In the genomic region with DNA sequence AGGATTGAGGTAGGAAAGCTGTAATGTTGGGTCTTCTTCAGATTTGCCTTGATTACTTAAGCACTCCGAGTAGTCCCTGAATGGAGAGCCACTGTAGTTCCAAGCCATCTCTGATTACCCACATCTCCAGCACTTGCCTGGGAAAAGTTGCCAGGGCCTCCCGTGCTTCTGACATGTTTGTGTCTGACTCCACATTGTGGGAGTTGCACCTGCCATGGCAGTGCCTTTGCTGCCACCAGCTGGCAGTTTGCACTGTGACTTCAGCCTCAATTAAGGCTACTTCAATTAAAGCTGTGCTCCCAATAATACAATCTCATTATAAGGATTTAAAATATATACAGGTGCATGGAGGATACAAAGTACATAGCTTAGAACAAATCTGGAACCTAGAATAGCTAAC, we compare ENCODE assay signal across 9 mouse cellular contexts. TPM values are rescaled to one million over a fixed set of nuclear protein-coding genes. Genes with fewer than 3 reads are reported as not detected.
DNase-seq lines count a peak whose midpoint lies in the region; TF ChIP-seq lines count a peak whose summit lies in the region.
"Had no signal": no experiment of that assay in that cellular context is flagged by ENCODE, and none has a peak within 500 bp of the region (broad histone marks: within the 10 kb centered on the region; RNA-seq: fewer than 3 reads in every experiment).

No protein-coding gene starts in this region.

- H3K27me3 ChIP-seq in myocyte (ENCODE audit: control insufficient read depth, insufficient read depth, insufficient read length) = no peaks in the 10 kb centered on the region
- H3K27me3 ChIP-seq: limb, embryonic 12.5 days had no signal

- peak; percentile 57 for DNase-seq in adrenal gland, postnatal 10 days
- no peak for DNase-seq in adrenal gland, adult 8-10 months
- DNase-seq in right cerebral cortex, adult 18-20 months = peak; percentile 8
- no peak for DNase-seq in right cerebral cortex, postnatal 25 days
- DNase-seq in gastrocnemius, adult 2 months = peak; percentile 75
- peak; percentile 68 to 79 for DNase-seq in kidney, postnatal 36 days
- DNase-seq in neural tube, embryonic 10.5 days (ENCODE audit: extremely low spot score, low spot score) = no peak

- H3ac ChIP-seq in myocyte (ENCODE audit: control insufficient read depth, insufficient read length) = no peak overlapping the region

- intact Hi-C loops in gastrocnemius, adult 2 months (cut with DNase I) = loop anchor here (1.0 kb wide), 1 partner anchor 79 kb away; no protein-coding TSS in a partner anchor

- TF ChIP-seq CTCF in gastrocnemius, adult 2 months (IDR thresholded peaks at IDR 0.05) = peak; percentile 61

- H3K4me3 ChIP-seq in gastrocnemius, adult 2 months = no peak overlapping the region
- H3K4me3 ChIP-seq in myocyte = no peak overlapping the region
- H3K4me3 ChIP-seq: limb, embryonic 12.5 days had no signal

- no peak overlapping the region for H3K4me2 ChIP-seq in myocyte (ENCODE audit: low read depth)
- H3K4me2 ChIP-seq: limb, embryonic 12.5 days had no signal

- no peak for TF ChIP-seq POLR2A in myocyte (IDR thresholded peaks at IDR 0.05; ENCODE audit: insufficient read length, low read depth)

- H3K27ac ChIP-seq in gastrocnemius, adult 2 months = no peak overlapping the region
- H3K27ac ChIP-seq: limb, embryonic 12.5 days had no signal

- peaks cover 5% of the 10 kb centered on the region for H3K36me3 ChIP-seq in myocyte (ENCODE audit: control insufficient read depth, insufficient read depth)

- no peaks in the 10 kb centered on the region for H3K79me2 ChIP-seq in myocyte (ENCODE audit: control insufficient read depth, insufficient read depth)

TF ChIP-seq in myocyte, 11 proteins besides CTCF, POLR2A, EP300 and RAD21:
- TF ChIP-seq USF1 (IDR thresholded peaks at IDR 0.05; ENCODE audit: low read depth) = no peak
- TF ChIP-seq MYOD1 (IDR thresholded peaks at IDR 0.05; ENCODE audit: control insufficient read depth in 1 of 3, insufficient read length in 2 of 3, low read depth in 2 of 3) = peak in 2 of 3 experiments; percentile 37 to 48
- no peak for TF ChIP-seq POLR2AphosphoS2 (IDR thresholded peaks at IDR 0.05; ENCODE audit: insufficient read length, low read depth)
- peak in 1 of 3 experiments; percentile 39 for TF ChIP-seq MYOG (IDR thresholded peaks at IDR 0.05; ENCODE audit: control insufficient read depth in 1 of 3, insufficient read depth in 1 of 3, insufficient read length in 2 of 3, low read depth in 2 of 3)
TF ChIP-seq in myocyte: peak in this region for 2.

RNA-seq across cellular contexts. Expression of a gene that starts 37.5 kb away (rescaled TPM):
- 1 to 10 TPM; 1.2 to 1.5 TPM for total RNA-seq in adrenal gland, postnatal 10 days (2021)
- 1 to 10 TPM; 3.0 to 7.0 (median 5.0) TPM for total RNA-seq in adrenal gland, adult 8-10 months (2022)
- under 1 TPM; 0.11 to 0.15 TPM for total RNA-seq in gastrocnemius, adult 2 months (2021)
- not detected for polyA plus RNA-seq in myocyte (2012; fragmentation: generic; extraction: Trizol)

Comparison
In these comparisons a context has a peak if more than half of its experiments do, and no peak if none do; other contexts are left out.
1. DNase-seq: peak in adrenal gland, postnatal 10 days (single experiment), right cerebral cortex, adult 18-20 months (single experiment), gastrocnemius, adult 2 months (single experiment) and kidney, postnatal 36 days (2 of 2); none in adrenal gland, adult 8-10 months (single experiment), right cerebral cortex, postnatal 25 days (single experiment) and neural tube, embryonic 10.5 days (single experiment).